Mouse (Mus musculus): Measurements from ENCODE around the gene Mycl. TPM values are rescaled to one million over a fixed set of nuclear protein-coding genes. Genes with fewer than 3 reads are reported as not detected.

The Mycl gene
- polyA plus RNA-seq, 1 experiment: 7.1 TPM

- H3K27me3 ChIP-seq (ENCODE audit: control insufficient read depth, insufficient read depth, low read length): no peaks in the 10 kb centered on the region
- H3K4me1 ChIP-seq (ENCODE audit: control insufficient read depth, insufficient read depth, insufficient read length, low read length): no peaks in the 10 kb centered on the region
- 96% methylated on average over 2 of the region's 2 CpGs for WGBS
- no peak overlapping the region for H3K4me3 ChIP-seq (ENCODE audit: low read depth, low read length)
- peaks cover 11% of the 10 kb centered on the region for H3K36me3 ChIP-seq (ENCODE audit: control insufficient read depth, insufficient read depth, low read length)
- TF ChIP-seq POLR2A (IDR thresholded peaks at IDR 0.05; ENCODE audit: low read depth, low read length): no peak
- no peak for TF ChIP-seq CTCF (IDR thresholded peaks at IDR 0.05; ENCODE audit: extremely low read depth, insufficient read length, insufficient replicate concordance, low read depth, low read length)
- no peak overlapping the region for H3K27ac ChIP-seq (ENCODE audit: insufficient read depth, low read depth, low read length)
These were observed 40.2 kb downstream of the Mycl start for GRCm38 (mm10) chr4:123035636-123036035.

GRCm38 (mm10) chr4:123036710-123037109 is 41.3 kb downstream of the Mycl start:
- Histone ChIP-seq H3K27me3 (ENCODE audit: control insufficient read depth, insufficient read depth, low read length) (no peaks in the 10 kb centered on the region), H3K4me3 (ENCODE audit: low read depth, low read length) (no peak overlapping the region), H3K36me3 (ENCODE audit: control insufficient read depth, insufficient read depth, low read length) (peaks cover 14% of the 10 kb centered on the region), H3K27ac (ENCODE audit: insufficient read depth, low read depth, low read length) (no peak overlapping the region), H3K4me1 (ENCODE audit: control insufficient read depth, insufficient read depth, insufficient read length, low read length) (no peaks in the 10 kb centered on the region)
- TF ChIP-seq CTCF (IDR thresholded peaks at IDR 0.05; ENCODE audit: extremely low read depth, insufficient read length, insufficient replicate concordance, low read depth, low read length) (no peak), POLR2A (IDR thresholded peaks at IDR 0.05; ENCODE audit: low read depth, low read length) (no peak)
- WGBS: 71% methylated on average over 3 of the region's 3 CpGs

GRCm38 (mm10) chr4:123041131-123041530 is 45.7 kb downstream of the Mycl start:
- TF ChIP-seq CTCF (IDR thresholded peaks at IDR 0.05; ENCODE audit: extremely low read depth, insufficient read length, insufficient replicate concordance, low read depth, low read length): no peak
- TF ChIP-seq POLR2A (IDR thresholded peaks at IDR 0.05; ENCODE audit: low read depth, low read length): no peak
- no peak overlapping the region for H3K4me3 ChIP-seq (ENCODE audit: low read depth, low read length)
- no peaks in the 10 kb centered on the region for H3K4me1 ChIP-seq (ENCODE audit: control insufficient read depth, insufficient read depth, insufficient read length, low read length)
- no peak overlapping the region for H3K27ac ChIP-seq (ENCODE audit: insufficient read depth, low read depth, low read length)
- WGBS: 88% methylated on average over 6 of the region's 6 CpGs
- H3K36me3 ChIP-seq (ENCODE audit: control insufficient read depth, insufficient read depth, low read length): peaks cover 19% of the 10 kb centered on the region
- H3K27me3 ChIP-seq (ENCODE audit: control insufficient read depth, insufficient read depth, low read length): no peaks in the 10 kb centered on the region

GRCm38 (mm10) chr4:123043858-123044257 is 48.4 kb downstream of the Mycl start:
- TF ChIP-seq POLR2A (IDR thresholded peaks at IDR 0.05; ENCODE audit: low read depth, low read length) (no peak), CTCF (IDR thresholded peaks at IDR 0.05; ENCODE audit: extremely low read depth, insufficient read length, insufficient replicate concordance, low read depth, low read length) (no peak)
- Histone ChIP-seq H3K27ac (ENCODE audit: insufficient read depth, low read depth, low read length) (no peak overlapping the region), H3K4me3 (ENCODE audit: low read depth, low read length) (no peak overlapping the region), H3K27me3 (ENCODE audit: control insufficient read depth, insufficient read depth, low read length) (no peaks in the 10 kb centered on the region), H3K36me3 (ENCODE audit: control insufficient read depth, insufficient read depth, low read length) (peaks cover 21% of the 10 kb centered on the region), H3K4me1 (ENCODE audit: control insufficient read depth, insufficient read depth, insufficient read length, low read length) (0 out of 2 replicates have a peak, but pooled peaks cover 2% of the 10 kb centered on the region)
- 78% methylated on average over 1 of the region's 1 CpGs for WGBS

GRCm38 (mm10) chr4:123044842-123045241 is 49.4 kb downstream of the Mycl start:
- TF ChIP-seq CTCF (IDR thresholded peaks at IDR 0.05; ENCODE audit: extremely low read depth, insufficient read length, insufficient replicate concordance, low read depth, low read length): no peak
- TF ChIP-seq POLR2A (IDR thresholded peaks at IDR 0.05; ENCODE audit: low read depth, low read length): no peak
- no peaks in the 10 kb centered on the region for H3K27me3 ChIP-seq (ENCODE audit: control insufficient read depth, insufficient read depth, low read length)
- peaks cover 4% of the 10 kb centered on the region; the same call in 1 of the 2 replicates for H3K4me1 ChIP-seq (ENCODE audit: control insufficient read depth, insufficient read depth, insufficient read length, low read length)
- H3K36me3 ChIP-seq (ENCODE audit: control insufficient read depth, insufficient read depth, low read length): peaks cover 18% of the 10 kb centered on the region
- H3K27ac ChIP-seq (ENCODE audit: insufficient read depth, low read depth, low read length): no peak overlapping the region
- 73% methylated on average over 4 of the region's 4 CpGs for WGBS
- no peak overlapping the region for H3K4me3 ChIP-seq (ENCODE audit: low read depth, low read length)

- Histone ChIP-seq H3K27ac (ENCODE audit: insufficient read depth, low read depth, low read length) (no peak overlapping the region), H3K4me3 (ENCODE audit: low read depth, low read length) (no peak overlapping the region), H3K36me3 (ENCODE audit: control insufficient read depth, insufficient read depth, low read length) (peaks cover 11% of the 10 kb centered on the region), H3K27me3 (ENCODE audit: control insufficient read depth, insufficient read depth, low read length) (no peaks in the 10 kb centered on the region), H3K4me1 (ENCODE audit: control insufficient read depth, insufficient read depth, insufficient read length, low read length) (peaks cover 18% of the 10 kb centered on the region)
- 45% methylated on average over 3 of the region's 3 CpGs for WGBS
- TF ChIP-seq POLR2A (IDR thresholded peaks at IDR 0.05; ENCODE audit: low read depth, low read length): no peak
- no peak for TF ChIP-seq CTCF (IDR thresholded peaks at IDR 0.05; ENCODE audit: extremely low read depth, insufficient read length, insufficient replicate concordance, low read depth, low read length)
These were observed 50.8 kb downstream of the Mycl start for GRCm38 (mm10) chr4:123046300-123046699.

GRCm38 (mm10) chr4:123050681-123051211 is 55.3 kb downstream of the Mycl start:
- 16% methylated on average over 5 of the region's 5 CpGs for WGBS

More at GRCm38 (mm10) chr4:123050681-123051211, 55.3 kb downstream of the Mycl start:
- TF ChIP-seq POLR2A (IDR thresholded peaks at IDR 0.05; ENCODE audit: low read depth, low read length) (no peak), CTCF (IDR thresholded peaks at IDR 0.05; ENCODE audit: extremely low read depth, insufficient read length, insufficient replicate concordance, low read depth, low read length) (no peak)
- Histone ChIP-seq H3K36me3 (ENCODE audit: control insufficient read depth, insufficient read depth, low read length) (peaks cover 29% of the 10 kb centered on the region), H3K4me1 (ENCODE audit: control insufficient read depth, insufficient read depth, insufficient read length, low read length) (peaks cover 20% of the 10 kb centered on the region), H3K27me3 (ENCODE audit: control insufficient read depth, insufficient read depth, low read length) (no peaks in the 10 kb centered on the region), H3K4me3 (ENCODE audit: low read depth, low read length) (no peak overlapping the region), H3K27ac (ENCODE audit: insufficient read depth, low read depth, low read length) (peak overlapping the region; percentile 66)

Other genes with a start within 250 kb of the Mycl start
- gene Ppt1, start 159.4 kb upstream of the Mycl start, polyA plus RNA-seq (2012; rRNA removed): 6.9 and 10.1 TPM in 2 replicates
- 46.5 and 85.8 TPM in 2 replicates for gene Cap1, start 109.6 kb upstream of the Mycl start, polyA plus RNA-seq (2012; rRNA removed)
- gene Mfsd2a, start 34.5 kb upstream of the Mycl start, polyA plus RNA-seq (2012; rRNA removed): 23.8 and 28.0 TPM in 2 replicates
- gene Trit1, start 20.9 kb downstream of the Mycl start, polyA plus RNA-seq (2012; rRNA removed): 2.5 and 2.7 TPM in 2 replicates
- gene Bmp8b, start 109.5 kb downstream of the Mycl start, polyA plus RNA-seq (2012; rRNA removed): 2.0 and 19.3 TPM in 2 replicates
- gene Oxct2b, start 120.6 kb downstream of the Mycl start, polyA plus RNA-seq (2012; rRNA removed): 0.08 and 1.4 TPM in 2 replicates
- gene Ppie, start 144.3 kb downstream of the Mycl start, polyA plus RNA-seq (2012; rRNA removed): 5.0 and 10.7 TPM in 2 replicates
- 0.20 and 0.53 TPM in 2 replicates for gene Hpcal4, start 187.6 kb downstream of the Mycl start, polyA plus RNA-seq (2012; rRNA removed)
- not detected in 2 replicates for gene Nt5c1a, start 205.9 kb downstream of the Mycl start, polyA plus RNA-seq (2012; rRNA removed)
- gene Heyl, start 237.9 kb downstream of the Mycl start, polyA plus RNA-seq (2012; rRNA removed): 1.3 TPM in 2 replicates